Mouse (Mus musculus) MEL (cell line): Measurements from ENCODE around the gene Ppp1r9b. TPM values are rescaled to one million over a fixed set of nuclear protein-coding genes. Genes with fewer than 3 reads are reported as not detected.
A peak's percentile ranks its signal among the peaks of the same experiment; 100 is the strongest.

Experiments
- DNase-seq: peaks from one replicate; pipeline ENCODE4 v3.0.0; 2011; ENCODE audit warnings: low read depth, low spot score
- H3K27ac ChIP-seq: 2 replicates; pipeline ENCODE4 v1.5.1; 2012; ENCODE audit warnings: low read depth, mild to moderate bottlenecking, control low read depth, low read length, moderate library complexity; ENCODE audit not compliant: control insufficient read depth
- H3K27me3 ChIP-seq, 2 experiments: fragments of 150-350 bp in 1 of 2; sonication (generic) in 1 of 2; 2 replicates each; pipeline ENCODE4 v1.6.1; 2012; ENCODE audit warnings: low read length in 2 of 2, mild to moderate bottlenecking in 2 of 2, improper control_type of control experiment in 1 of 2, moderate library complexity in 1 of 2; ENCODE audit not compliant: insufficient read depth in 2 of 2, control insufficient read depth in 1 of 2
- H3K36me3 ChIP-seq, 2 experiments: 2 replicates each; pipeline ENCODE4 v1.6.1; 2012 to 2014; ENCODE audit warnings: low read length in 2 of 2, improper control_type of control experiment in 1 of 2, inconsistent platforms in 1 of 2, mild to moderate bottlenecking in 1 of 2; ENCODE audit not compliant: insufficient read depth in 2 of 2, control insufficient read depth in 1 of 2
- H3K4me1 ChIP-seq, 2 experiments: fragments of 150-350 bp in 1 of 2; sonication (generic) in 1 of 2; 2 replicates each; pipeline ENCODE4 v1.6.1; 2012; ENCODE audit warnings: low read length in 2 of 2, improper control_type of control experiment in 1 of 2, mild to moderate bottlenecking in 1 of 2; ENCODE audit not compliant: insufficient read depth in 2 of 2, control insufficient read depth in 1 of 2
- H3K4me3 ChIP-seq, 2 experiments: fragments of 150-350 bp in 1 of 2; sonication (generic) in 1 of 2; 2 replicates each; pipeline ENCODE4 v1.5.1; 2012; ENCODE audit warnings: low read depth in 2 of 2, low read length in 2 of 2, mild to moderate bottlenecking in 2 of 2, moderate library complexity in 2 of 2, control low read depth in 1 of 2, improper control_type of control experiment in 1 of 2; ENCODE audit not compliant: control insufficient read depth in 1 of 2, insufficient read depth in 1 of 2
- H3K79me2 ChIP-seq: 2 replicates; pipeline ENCODE4 v1.6.1; 2012; ENCODE audit warnings: mild to moderate bottlenecking, low read length, moderate library complexity; ENCODE audit not compliant: control insufficient read depth, poor library complexity, insufficient read depth
- H3K9ac ChIP-seq: 2 replicates; pipeline ENCODE4 v1.6.1; 2012; ENCODE audit warnings: low read depth, mild to moderate bottlenecking, control low read depth, low read length, moderate library complexity; ENCODE audit not compliant: control insufficient read depth, poor library complexity, severe bottlenecking
- H3K9me3 ChIP-seq: fragments of 150-350 bp; sonication (generic); replicated peaks from 2 replicates; pipeline ENCODE4 v1.6.1; 2012; ENCODE audit warnings: mild to moderate bottlenecking, low read length, improper control_type of control experiment, moderate library complexity; ENCODE audit not compliant: insufficient read depth
- BHLHE40 ChIP-seq: IDR thresholded peaks from 2 replicates; pipeline ENCODE4 v1.6.1; 2012; ENCODE audit warnings: low read depth, mild to moderate bottlenecking, inconsistent platforms, low read length, improper control_type of control experiment, borderline replicate concordance
- CHD1 ChIP-seq: IDR thresholded peaks from 2 replicates; pipeline ENCODE4 v1.6.1; 2012; ENCODE audit warnings: low read depth, mild to moderate bottlenecking, inconsistent platforms, low read length, improper control_type of control experiment
- CHD2 ChIP-seq: IDR thresholded peaks from 2 replicates; pipeline ENCODE4 v1.6.1; 2011; ENCODE audit warnings: low read length, improper control_type of control experiment
- CTCF ChIP-seq, 3 experiments: IDR thresholded peaks in 2 of 3; conservative IDR thresholded peaks in 1 of 3; 2 replicates each; pipeline ENCODE4 v1.5.1; 2011 to 2012; ENCODE audit warnings: low read length in 3 of 3, low read depth in 2 of 3, mild to moderate bottlenecking in 2 of 3, improper control_type of control experiment in 1 of 3, inconsistent platforms in 1 of 3, mixed read lengths in 1 of 3, moderate library complexity in 1 of 3; ENCODE audit not compliant: control insufficient read depth in 1 of 3, insufficient read depth in 1 of 3, poor library complexity in 1 of 3, severe bottlenecking in 1 of 3
- E2F4 ChIP-seq: IDR thresholded peaks from 2 replicates; pipeline ENCODE4 v1.6.1; 2011; ENCODE audit warnings: low read depth, low read length, improper control_type of control experiment, borderline replicate concordance
- ELF1 ChIP-seq: IDR thresholded peaks from 2 replicates; pipeline ENCODE4 v1.6.1; 2014; ENCODE audit warnings: low read depth, mild to moderate bottlenecking, inconsistent platforms, low read length, improper control_type of control experiment, moderate library complexity
- EP300 ChIP-seq, 2 experiments: IDR thresholded peaks; 2 replicates each; pipeline ENCODE4 v1.6.1; 2011; ENCODE audit warnings: improper control_type of control experiment in 2 of 2, low read length in 2 of 2, low read depth in 1 of 2, mild to moderate bottlenecking in 1 of 2
- JUND ChIP-seq: IDR thresholded peaks from 2 replicates; pipeline ENCODE4 v1.6.1; 2011; ENCODE audit warnings: low read depth, mild to moderate bottlenecking, improper control_type of control experiment, low read length
- KAT2A ChIP-seq: conservative IDR thresholded peaks from 2 replicates; pipeline ENCODE4 v1.6.1; 2012; ENCODE audit warnings: low read depth, low read length, improper control_type of control experiment, inconsistent platforms
- MAFK ChIP-seq: IDR thresholded peaks from 2 replicates; pipeline ENCODE4 v1.6.1; 2011; ENCODE audit warnings: low read depth, mild to moderate bottlenecking, low read length, improper control_type of control experiment, borderline replicate concordance
- MAX ChIP-seq: IDR thresholded peaks from 2 replicates; pipeline ENCODE4 v1.6.1; 2011; ENCODE audit warnings: low read length, improper control_type of control experiment
- MAZ ChIP-seq: IDR thresholded peaks from 2 replicates; pipeline ENCODE4 v1.6.1; 2012; ENCODE audit warnings: low read depth, mild to moderate bottlenecking, inconsistent platforms, low read length, improper control_type of control experiment
- MXI1 ChIP-seq: IDR thresholded peaks from 2 replicates; pipeline ENCODE4 v1.6.1; 2011; ENCODE audit warnings: mild to moderate bottlenecking, low read depth, low read length, improper control_type of control experiment
- MYB ChIP-seq: IDR thresholded peaks from 2 replicates; pipeline ENCODE4 v1.6.1; 2011; ENCODE audit warnings: mild to moderate bottlenecking, low read depth, low read length, improper control_type of control experiment
- MYC ChIP-seq: IDR thresholded peaks from 2 replicates; pipeline ENCODE4 v1.6.1; 2011; ENCODE audit warnings: low read depth, mild to moderate bottlenecking, low read length, improper control_type of control experiment, moderate library complexity
- NRF1 ChIP-seq: IDR thresholded peaks from 2 replicates; pipeline ENCODE4 v1.6.1; 2014; ENCODE audit warnings: low read depth, mild to moderate bottlenecking, inconsistent platforms, low read length, improper control_type of control experiment, moderate library complexity; ENCODE audit not compliant: poor library complexity, insufficient read depth, severe bottlenecking
- POLR2AphosphoS5 ChIP-seq: IDR thresholded peaks from 2 replicates; pipeline ENCODE4 v1.6.1; 2012; ENCODE audit warnings: low read depth, borderline replicate concordance, mild to moderate bottlenecking, inconsistent platforms, low read length, moderate library complexity, mixed read lengths
- SIN3A ChIP-seq: IDR thresholded peaks from 2 replicates; pipeline ENCODE4 v1.6.1; 2012; ENCODE audit warnings: low read length, improper control_type of control experiment, inconsistent platforms
- SMC3 ChIP-seq: IDR thresholded peaks from 2 replicates; pipeline ENCODE4 v1.6.1; 2011; ENCODE audit warnings: low read depth, low read length, improper control_type of control experiment
- TAL1 ChIP-seq: IDR thresholded peaks from 2 replicates; pipeline ENCODE4 v1.6.1; 2012; ENCODE audit warnings: mild to moderate bottlenecking, inconsistent platforms, low read length, moderate library complexity, mixed read lengths
- TBP ChIP-seq: IDR thresholded peaks from 2 replicates; pipeline ENCODE4 v1.8.0; 2011; ENCODE audit warnings: low read depth, low read length, improper control_type of control experiment
- UBTF ChIP-seq: IDR thresholded peaks from 2 replicates; pipeline ENCODE4 v1.6.1; 2012; ENCODE audit warnings: low read depth, mild to moderate bottlenecking, inconsistent platforms, low read length, improper control_type of control experiment, moderate library complexity, borderline replicate concordance; ENCODE audit not compliant: insufficient read depth
- USF1 ChIP-seq: IDR thresholded peaks from 2 replicates; pipeline ENCODE4 v1.6.1; 2014; ENCODE audit warnings: low read depth, mild to moderate bottlenecking, inconsistent platforms, low read length, improper control_type of control experiment, moderate library complexity
- USF2 ChIP-seq, 2 experiments: IDR thresholded peaks; 2 replicates each; pipeline ENCODE4 v1.6.1; 2011 to 2012; ENCODE audit warnings: improper control_type of control experiment in 2 of 2, low read length in 2 of 2, borderline replicate concordance in 1 of 2, inconsistent platforms in 1 of 2, low read depth in 1 of 2, mild to moderate bottlenecking in 1 of 2; ENCODE audit not compliant: insufficient read depth in 1 of 2
- ZC3H11A ChIP-seq: IDR thresholded peaks from 2 replicates; pipeline ENCODE4 v1.6.1; 2012; ENCODE audit warnings: low read depth, mild to moderate bottlenecking, inconsistent platforms, low read length, improper control_type of control experiment
- ZMIZ1 ChIP-seq: IDR thresholded peaks from 2 replicates; pipeline ENCODE4 v1.6.1; 2012; ENCODE audit warnings: low read depth, mild to moderate bottlenecking, inconsistent platforms, low read length, improper control_type of control experiment, moderate library complexity
- polyA plus RNA-seq, 2 experiments: library from polyadenylated mRNA; stranded (reverse) in 1 of 2; unstranded in 1 of 2; fragments of >175 nt in 1 of 2; fragments of >200 nt in 1 of 2; gene quantifications; 2 replicates each; pipeline versions ENCODE4 v1.2.1 to v1.2.4; 2012; ENCODE audit warnings: low replicate concordance in 2 of 2, low read depth in 1 of 2; ENCODE audit not compliant: insufficient read length in 2 of 2, insufficient read depth in 1 of 2, missing spikeins in 1 of 2
- total RNA-seq: library from RNA; depleted of rRNA; stranded (reverse); fragments of 300-350 nt; gene quantifications from 2 replicates; pipeline ENCODE4 v1.2.3, GENCODE M21; 2012

The Ppp1r9b gene
- total and polyA plus RNA-seq, 3 experiments: 47.0 to 169 (median 150) TPM

DNA sequence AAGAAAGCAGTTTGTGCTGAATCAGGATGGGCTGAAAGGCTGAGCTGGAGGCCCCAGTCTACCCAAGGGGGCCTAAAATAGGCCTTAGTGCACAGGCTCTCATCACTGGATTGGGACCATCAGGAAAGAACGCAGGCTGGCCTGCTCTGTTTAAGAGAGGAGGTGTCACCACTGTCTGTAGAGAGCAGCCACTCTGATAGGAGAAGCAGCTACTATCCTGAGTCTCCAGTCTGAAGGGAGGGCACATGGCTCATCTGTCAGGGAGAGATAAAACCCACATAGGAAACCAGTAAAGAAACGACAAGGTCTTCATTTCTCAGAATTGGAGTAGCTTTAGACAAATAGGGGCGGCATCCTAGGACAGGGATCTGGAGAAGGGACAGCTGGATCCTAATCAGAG, 21.2 kb downstream of the Ppp1r9b start (continued):
- TF ChIP-seq ZMIZ1 (peak; percentile 94), CHD2 (no peak), MXI1 (peak; percentile 95), NRF1 (no peak), TBP (peak; percentile 96), ZC3H11A (no peak; the same call in 1 of the 2 replicates), E2F4 (no peak), CTCF (IDR thresholded peaks at IDR 0.05 in 2 of 3, conservative IDR thresholded peaks at IDR 0.05 in 1 of 3; ENCODE audit: control insufficient read depth in 1 of 3, insufficient read depth in 1 of 3, low read depth in 2 of 3, low read length in 3 of 3, poor library complexity in 1 of 3, severe bottlenecking in 1 of 3) (no peak), JUND (peak; percentile 75; the same call in 1 of the 2 replicates), SMC3 (no peak), EP300 (IDR thresholded peaks at IDR 0.05; ENCODE audit: low read depth in 1 of 2, low read length in 2 of 2) (peak; percentile 97 to 99), POLR2AphosphoS5 (no peak; the same call in 1 of the 2 replicates), KAT2A (peak; percentile 5; the same call in 1 of the 2 replicates), UBTF (0 out of 2 replicates have a peak, but pooled peaks have one; percentile 69), MAX (peak; percentile 92), TAL1 (peak; percentile 100), USF2 (IDR thresholded peaks at IDR 0.05; ENCODE audit: borderline replicate concordance in 1 of 2, insufficient read depth in 1 of 2, low read depth in 1 of 2, low read length in 2 of 2) (no peak), MYC (peak; percentile 98), MAFK (peak; percentile 78), MYB (peak; percentile 91)

DNA sequence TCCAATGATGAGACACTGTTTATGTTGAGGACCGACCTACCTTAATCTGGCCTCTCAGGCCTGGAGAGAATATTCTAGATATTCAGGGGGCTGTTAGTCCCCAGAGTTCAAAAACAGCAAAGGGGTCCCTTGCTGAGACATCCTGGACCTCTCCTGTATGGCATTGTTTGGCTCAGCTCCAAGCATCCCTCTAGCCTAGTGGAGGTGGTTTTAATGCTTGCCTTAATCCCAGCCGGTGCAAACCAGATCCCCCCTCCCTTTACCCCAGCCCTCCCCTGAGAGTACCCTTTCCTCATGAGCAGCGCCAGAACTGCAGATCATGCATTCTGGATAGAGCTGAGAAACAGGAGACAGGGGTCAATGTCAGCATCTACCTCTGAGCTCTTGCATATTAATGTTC, 21.7 kb downstream of the Ppp1r9b start:
- Histone ChIP-seq H3K36me3 (peaks cover 0 to 31% of the 10 kb centered on the region in 2 experiments), H3K4me3 (peak overlapping the region; percentile 4 to 6; a peak in 2 of 4 replicates), H3K79me2 (peaks cover 25% of the 10 kb centered on the region), H3K4me1 (peaks cover 8 to 48% of the 10 kb centered on the region in 2 experiments), H3K9ac (peak overlapping the region; percentile 15), H3K27me3 (no peaks in the 10 kb centered on the region), H3K9me3 (no peaks in the 10 kb centered on the region), H3K27ac (peak overlapping the region; percentile 92)
- DNase-seq: no peak
- TF ChIP-seq MAZ (no peak), USF2 (IDR thresholded peaks at IDR 0.05; ENCODE audit: borderline replicate concordance in 1 of 2, insufficient read depth in 1 of 2, low read depth in 1 of 2, low read length in 2 of 2) (no peak), SIN3A (no peak), USF1 (no peak), CHD1 (no peak), BHLHE40 (no peak), ELF1 (no peak), TBP (no peak)
